Comparison of ENCODE assay signal across 13 mouse cellular contexts in the genomic region with DNA sequence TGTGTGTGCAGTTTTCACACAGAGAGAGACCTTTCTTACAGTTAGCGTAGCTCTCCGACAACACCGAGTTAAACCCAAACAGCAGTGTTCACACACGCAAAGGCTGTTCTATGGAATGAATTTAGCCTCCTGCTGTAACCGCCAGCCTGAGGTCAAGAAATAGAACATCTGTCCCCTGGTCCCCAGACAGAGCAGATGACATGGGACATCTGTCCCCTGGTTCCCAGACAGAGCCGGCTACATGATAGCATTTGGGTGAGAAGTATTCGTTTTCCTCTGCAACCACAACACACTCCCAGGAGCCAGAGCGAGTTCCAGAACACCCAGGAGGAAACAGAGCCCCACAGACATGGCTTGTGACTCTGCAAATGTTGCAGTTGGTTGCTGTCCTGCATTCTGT.
DNase-seq lines count a peak whose midpoint lies in the region; ATAC-seq and TF ChIP-seq lines count a peak whose summit lies in the region.
"Had no signal": no experiment of that assay in that cellular context is flagged by ENCODE, and none has a peak within 500 bp of the region (broad histone marks: within the 10 kb centered on the region; RNA-seq: fewer than 3 reads in every experiment).

No protein-coding gene starts in this region.

- H3K4me1 ChIP-seq in intestine, embryonic 15.5 days (replicated peaks): no peaks in the 10 kb centered on the region
- no peaks in the 10 kb centered on the region for H3K4me1 ChIP-seq in intestine, postnatal 0 days (replicated peaks; ENCODE audit: control insufficient read depth, insufficient read depth, low read length)
- H3K4me1 ChIP-seq in heart, postnatal 0 days (ENCODE audit: control insufficient read depth, insufficient read depth): no peaks in the 10 kb centered on the region
- H3K4me1 ChIP-seq in intestine, embryonic 16.5 days (ENCODE audit: control insufficient read depth, insufficient read depth, low read length): no peaks in the 10 kb centered on the region
- no peaks in the 10 kb centered on the region for H3K4me1 ChIP-seq in midbrain, embryonic 15.5 days

- no peak overlapping the region for H3K4me3 ChIP-seq in intestine, embryonic 15.5 days (replicated peaks)
- no peak overlapping the region for H3K4me3 ChIP-seq in intestine, postnatal 0 days (ENCODE audit: low read depth, low read length)
- H3K4me3 ChIP-seq in heart, postnatal 0 days (ENCODE audit: low read depth, low read length): no peak overlapping the region
- H3K4me3 ChIP-seq in intestine, embryonic 16.5 days (ENCODE audit: low read length): no peak overlapping the region
- no peak overlapping the region for H3K4me3 ChIP-seq in midbrain, embryonic 15.5 days
- H3K4me3 ChIP-seq: heart, embryonic 13.5 days; liver, embryonic 13.5 days had no signal

- H3K9me3 ChIP-seq in intestine, embryonic 15.5 days: no peaks in the 10 kb centered on the region
- no peaks in the 10 kb centered on the region for H3K9me3 ChIP-seq in intestine, postnatal 0 days (ENCODE audit: control insufficient read depth)
- no peaks in the 10 kb centered on the region for H3K9me3 ChIP-seq in heart, postnatal 0 days (replicated peaks; ENCODE audit: control insufficient read depth, low read length)
- H3K9me3 ChIP-seq in intestine, embryonic 16.5 days (ENCODE audit: control insufficient read depth, low read length): no peaks in the 10 kb centered on the region
- no peaks in the 10 kb centered on the region for H3K9me3 ChIP-seq in midbrain, embryonic 15.5 days
- H3K9me3 ChIP-seq: heart, embryonic 13.5 days; liver, embryonic 13.5 days had no signal

- no peak overlapping the region for H3K27ac ChIP-seq in intestine, embryonic 15.5 days
- no peak overlapping the region for H3K27ac ChIP-seq in intestine, postnatal 0 days (ENCODE audit: low read depth, low read length)
- H3K27ac ChIP-seq in heart, postnatal 0 days (ENCODE audit: low read depth): no peak overlapping the region
- H3K27ac ChIP-seq in intestine, embryonic 16.5 days (ENCODE audit: low read length): no peak overlapping the region
- no peak overlapping the region for H3K27ac ChIP-seq in midbrain, embryonic 15.5 days
- H3K27ac ChIP-seq: heart, embryonic 13.5 days; liver, embryonic 13.5 days had no signal

- H3K9ac ChIP-seq in intestine, embryonic 15.5 days: no peak overlapping the region
- no peak overlapping the region for H3K9ac ChIP-seq in intestine, postnatal 0 days (ENCODE audit: low read depth, low read length)
- H3K9ac ChIP-seq in heart, postnatal 0 days (replicated peaks; ENCODE audit: low read depth, low read length): no peak overlapping the region
- H3K9ac ChIP-seq in intestine, embryonic 16.5 days (ENCODE audit: low read depth, low read length): no peak overlapping the region
- no peak overlapping the region for H3K9ac ChIP-seq in midbrain, embryonic 15.5 days
- H3K9ac ChIP-seq: heart, embryonic 13.5 days; liver, embryonic 13.5 days had no signal

- H3K36me3 ChIP-seq in intestine, embryonic 15.5 days: no peaks in the 10 kb centered on the region
- H3K36me3 ChIP-seq in intestine, postnatal 0 days (ENCODE audit: control insufficient read depth, insufficient read depth): no peaks in the 10 kb centered on the region
- no peaks in the 10 kb centered on the region for H3K36me3 ChIP-seq in heart, postnatal 0 days (replicated peaks; ENCODE audit: control insufficient read depth, insufficient read depth, low read length)
- H3K36me3 ChIP-seq in intestine, embryonic 16.5 days (ENCODE audit: control insufficient read depth, insufficient read depth, low read length): no peaks in the 10 kb centered on the region
- peaks cover 24% of the 10 kb centered on the region for H3K36me3 ChIP-seq in midbrain, embryonic 15.5 days (replicated peaks)
- H3K36me3 ChIP-seq: G1E; heart, embryonic 13.5 days; liver, embryonic 13.5 days had no signal

- H3K4me2 ChIP-seq in intestine, embryonic 15.5 days (replicated peaks): no peak overlapping the region
- H3K4me2 ChIP-seq in intestine, postnatal 0 days (replicated peaks; ENCODE audit: low read depth): no peak overlapping the region
- no peak overlapping the region for H3K4me2 ChIP-seq in heart, postnatal 0 days (ENCODE audit: low read depth, low read length)
- no peak overlapping the region for H3K4me2 ChIP-seq in intestine, embryonic 16.5 days (ENCODE audit: low read depth, low read length)
- H3K4me2 ChIP-seq in midbrain, embryonic 15.5 days: no peak overlapping the region
- H3K4me2 ChIP-seq: heart, embryonic 13.5 days; liver, embryonic 13.5 days had no signal

- H3K27me3 ChIP-seq in intestine, embryonic 15.5 days (replicated peaks): no peaks in the 10 kb centered on the region
- no peaks in the 10 kb centered on the region for H3K27me3 ChIP-seq in intestine, postnatal 0 days (replicated peaks; ENCODE audit: control insufficient read depth, insufficient read depth, low read length)
- no peaks in the 10 kb centered on the region for H3K27me3 ChIP-seq in heart, postnatal 0 days (ENCODE audit: control insufficient read depth, insufficient read depth, low read length)
- H3K27me3 ChIP-seq in intestine, embryonic 16.5 days (replicated peaks; ENCODE audit: control insufficient read depth, insufficient read depth, low read length): no peaks in the 10 kb centered on the region
- no peaks in the 10 kb centered on the region for H3K27me3 ChIP-seq in midbrain, embryonic 15.5 days (replicated peaks)
- H3K27me3 ChIP-seq: heart, embryonic 13.5 days; liver, embryonic 13.5 days had no signal

- no peak for TF ChIP-seq CTCF in intestine, postnatal 0 days (IDR thresholded peaks at IDR 0.05; ENCODE audit: low read depth)
- TF ChIP-seq CTCF in heart, postnatal 0 days (IDR thresholded peaks at IDR 0.05; ENCODE audit: low read depth): no peak

- ATAC-seq in intestine, embryonic 15.5 days: 0 out of 2 replicates have a peak, but pooled peaks have one; percentile 56
- no peak for ATAC-seq in intestine, postnatal 0 days
- peak; percentile 47; the same call in 1 of the 2 replicates for ATAC-seq in heart, postnatal 0 days (ENCODE audit: insufficient read depth, low read depth)
- ATAC-seq in intestine, embryonic 16.5 days: 0 out of 2 replicates have a peak, but pooled peaks have one; percentile 44
- ATAC-seq in midbrain, embryonic 15.5 days (replicated peaks): no peak
- no peak for ATAC-seq in granulocyte monocyte progenitor cell, adult 5-6 weeks (replicated peaks; ENCODE audit: poor library complexity, severe bottlenecking)
- ATAC-seq: hindbrain, embryonic 16.5 days had no signal

- no peak for TF ChIP-seq EP300 in heart, postnatal 0 days (IDR thresholded peaks at IDR 0.05; ENCODE audit: low read depth)

- peak; percentile 16 for DNase-seq in heart, postnatal 0 days (ENCODE audit: low spot score)
- DNase-seq in kidney, postnatal 4 days: peak; percentile 54 to 64
- DNase-seq: adrenal gland, postnatal 10 days; cerebellum, adult 9-11 months; liver, embryonic 13.5 days had no signal

- WGBS in intestine, embryonic 15.5 days: 51% methylated on average over 8 of the region's 8 CpGs
- WGBS in intestine, postnatal 0 days: 62% methylated on average over 8 of the region's 8 CpGs
- 64% methylated on average over 8 of the region's 8 CpGs for WGBS in heart, postnatal 0 days
- 66% methylated on average over 8 of the region's 8 CpGs for WGBS in intestine, embryonic 16.5 days
- WGBS in midbrain, embryonic 15.5 days: 85% methylated on average over 8 of the region's 8 CpGs

Comparison
In these comparisons a context has a peak if more than half of its experiments do, and no peak if none do; other contexts are left out.
1. ATAC-seq: peak in intestine, embryonic 15.5 days (single experiment), heart, postnatal 0 days (single experiment) and intestine, embryonic 16.5 days (single experiment); none in intestine, postnatal 0 days (single experiment), midbrain, embryonic 15.5 days (single experiment) and granulocyte monocyte progenitor cell, adult 5-6 weeks (single experiment).